Mouse (Mus musculus): ENCODE results near the gene Olfr1535. TPM values are rescaled to one million over a fixed set of nuclear protein-coding genes. Genes with fewer than 3 reads are reported as not detected.

Olfr1535 gene
- not detected for total RNA-seq (2021)
- polyA plus RNA-seq (2012; rRNA removed): not detected in 2 replicates
- long read RNA-seq: 0 reads

- intact Hi-C loops (cut with DNase I): no loop called here
- Histone ChIP-seq H3K4me3 (no peak within 1 kb of the TSS), H3K27ac (no peak within 1 kb of the TSS), H3K79me2 (replicated peaks; ENCODE audit: control insufficient read depth, insufficient read depth, low read length) (no peaks in the 10 kb centered on the region), H3K27me3 (ENCODE audit: control insufficient read depth, insufficient read depth, low read length) (no peaks in the 10 kb centered on the region), H3K4me1 (ENCODE audit: control insufficient read depth, insufficient read depth, low read length) (no peaks in the 10 kb centered on the region), H3K9ac (ENCODE audit: low read depth, low read length) (no peak within 1 kb of the TSS), H3K36me3 (ENCODE audit: control insufficient read depth, insufficient read depth, low read length) (no peaks in the 10 kb centered on the region)
- TF ChIP-seq CTCF (IDR thresholded peaks at IDR 0.05) (no peak), POLR2A (IDR thresholded peaks at IDR 0.05; ENCODE audit: insufficient read depth, low read depth, low read length) (no peak), EP300 (IDR thresholded peaks at IDR 0.05; ENCODE audit: insufficient read depth, low read depth, low read length) (no peak)
- no peak for DNase-seq
- WGBS: 48% methylated on average over 1 of the region's 1 CpGs
These were observed at the start of gene Olfr1535 for GRCm38 (mm10) chr13:21559793-21560192. TSS of gene Olfr1535 (minus strand) at chr13:21559893.

DNA sequence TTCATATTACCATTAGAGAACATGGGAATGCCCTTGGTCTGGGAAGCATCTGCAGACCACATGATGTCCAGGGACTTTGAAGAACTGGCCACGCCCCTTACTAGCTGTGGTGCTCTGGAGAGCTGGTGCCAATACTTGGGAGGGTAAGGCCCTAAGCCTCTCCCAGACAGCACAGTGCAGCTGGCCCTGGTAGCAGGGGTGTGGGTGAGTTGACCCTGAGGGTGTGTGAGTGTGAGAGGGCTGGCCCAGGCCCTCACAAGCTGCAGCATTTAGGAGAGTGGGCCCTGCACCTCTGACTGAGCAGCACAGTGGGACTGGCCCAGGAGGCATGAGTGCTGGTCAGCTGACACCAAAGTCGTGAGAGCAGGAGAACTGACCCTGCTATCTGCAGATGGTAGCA, 31.9 kb upstream of the Olfr1535 start:
- intact Hi-C loops (cut with DNase I): no loop called here
- TF ChIP-seq CTCF (IDR thresholded peaks at IDR 0.05): no peak
- TF ChIP-seq EP300 (IDR thresholded peaks at IDR 0.05; ENCODE audit: insufficient read depth, low read depth, low read length): no peak
- no peak for TF ChIP-seq POLR2A (IDR thresholded peaks at IDR 0.05; ENCODE audit: insufficient read depth, low read depth, low read length)
- Histone ChIP-seq H3K4me3 (no peak overlapping the region), H3K27me3 (ENCODE audit: control insufficient read depth, insufficient read depth, low read length) (no peaks in the 10 kb centered on the region), H3K79me2 (replicated peaks; ENCODE audit: control insufficient read depth, insufficient read depth, low read length) (no peaks in the 10 kb centered on the region), H3K9ac (ENCODE audit: low read depth, low read length) (no peak overlapping the region), H3K36me3 (ENCODE audit: control insufficient read depth, insufficient read depth, low read length) (no peaks in the 10 kb centered on the region), H3K27ac (no peak overlapping the region), H3K4me1 (ENCODE audit: control insufficient read depth, insufficient read depth, low read length) (no peaks in the 10 kb centered on the region)
- DNase-seq: no peak
- WGBS: 45% methylated on average over 2 of the region's 2 CpGs

DNA sequence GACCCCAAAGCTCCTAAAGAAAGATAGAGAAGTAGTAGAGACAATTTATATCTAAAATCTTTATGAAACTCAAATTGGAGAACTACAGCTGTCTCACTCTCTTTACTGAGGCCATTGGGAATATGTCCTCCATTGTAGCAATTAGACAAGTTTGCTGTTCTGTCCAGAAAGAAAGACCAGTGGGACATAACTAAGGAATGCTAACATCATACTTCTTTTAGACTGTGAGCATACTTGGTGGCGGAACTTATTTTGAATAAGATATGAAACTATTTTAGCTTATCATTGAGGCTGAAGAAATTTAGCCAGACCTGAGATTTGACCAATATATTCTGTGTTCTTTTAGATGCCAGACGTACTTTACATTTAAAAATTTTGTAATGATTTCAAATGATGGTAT, 22.0 kb upstream of the Olfr1535 start, which contains the start of gene Olfr1364:
Gene Olfr1364, minus strand, starts transcription at position 101 of the 400 bp plus-strand sequence.
- no peak within 1 kb of the TSS for H3K4me3 ChIP-seq
- no peak within 1 kb of the TSS for H3K9ac ChIP-seq (ENCODE audit: low read depth, low read length)
- H3K36me3 ChIP-seq (ENCODE audit: control insufficient read depth, insufficient read depth, low read length): no peaks in the 10 kb centered on the region
- no peak for DNase-seq
- no peaks in the 10 kb centered on the region for H3K79me2 ChIP-seq (replicated peaks; ENCODE audit: control insufficient read depth, insufficient read depth, low read length)
- no peak within 1 kb of the TSS for H3K27ac ChIP-seq
- H3K4me1 ChIP-seq (ENCODE audit: control insufficient read depth, insufficient read depth, low read length): no peaks in the 10 kb centered on the region
- intact Hi-C loops (cut with DNase I): no loop called here
- WGBS: 81% methylated on average over 2 of the region's 2 CpGs
- TF ChIP-seq POLR2A (IDR thresholded peaks at IDR 0.05; ENCODE audit: insufficient read depth, low read depth, low read length): no peak
- no peak for TF ChIP-seq CTCF (IDR thresholded peaks at IDR 0.05)
- TF ChIP-seq EP300 (IDR thresholded peaks at IDR 0.05; ENCODE audit: insufficient read depth, low read depth, low read length): no peak
- no peaks in the 10 kb centered on the region for H3K27me3 ChIP-seq (ENCODE audit: control insufficient read depth, insufficient read depth, low read length)

- no peak for DNase-seq
- Histone ChIP-seq H3K27ac (no peak overlapping the region), H3K4me3 (no peak overlapping the region), H3K79me2 (replicated peaks; ENCODE audit: control insufficient read depth, insufficient read depth, low read length) (no peaks in the 10 kb centered on the region), H3K36me3 (ENCODE audit: control insufficient read depth, insufficient read depth, low read length) (no peaks in the 10 kb centered on the region), H3K4me1 (ENCODE audit: control insufficient read depth, insufficient read depth, low read length) (no peaks in the 10 kb centered on the region), H3K27me3 (ENCODE audit: control insufficient read depth, insufficient read depth, low read length) (no peaks in the 10 kb centered on the region), H3K9ac (ENCODE audit: low read depth, low read length) (no peak overlapping the region)
- no peak for TF ChIP-seq POLR2A (IDR thresholded peaks at IDR 0.05; ENCODE audit: insufficient read depth, low read depth, low read length)
- no peak for TF ChIP-seq CTCF (IDR thresholded peaks at IDR 0.05)
- TF ChIP-seq EP300 (IDR thresholded peaks at IDR 0.05; ENCODE audit: insufficient read depth, low read depth, low read length): no peak
- intact Hi-C loops (cut with DNase I): no loop called here
- WGBS: 22% methylated on average over 3 of the region's 3 CpGs
These were observed 9.1 kb downstream of the Olfr1535 start for GRCm38 (mm10) chr13:21550416-21551110.

DNA sequence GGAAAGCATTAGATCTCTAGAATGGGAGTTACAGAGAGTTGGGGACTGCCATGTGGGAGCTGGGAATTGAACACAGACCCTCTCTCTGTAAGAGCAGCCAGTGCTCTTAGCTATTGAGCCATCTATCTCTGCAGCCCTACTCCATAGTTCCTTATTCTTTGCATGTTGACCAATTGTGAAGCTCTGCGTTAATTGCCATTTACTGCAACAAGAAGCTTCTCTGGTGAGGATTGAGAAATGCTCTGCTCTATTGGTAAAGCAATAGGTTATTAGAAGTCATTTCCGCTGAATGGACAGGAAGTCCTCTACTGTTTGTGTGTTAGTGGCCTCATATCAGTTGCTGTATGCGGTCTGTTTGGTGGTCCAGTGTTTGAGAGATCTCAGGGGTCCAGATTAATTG, 10.2 kb downstream of the Olfr1535 start:
- no peak for DNase-seq
- Histone ChIP-seq H3K79me2 (replicated peaks; ENCODE audit: control insufficient read depth, insufficient read depth, low read length) (no peaks in the 10 kb centered on the region), H3K27me3 (ENCODE audit: control insufficient read depth, insufficient read depth, low read length) (no peaks in the 10 kb centered on the region), H3K27ac (no peak overlapping the region), H3K4me1 (ENCODE audit: control insufficient read depth, insufficient read depth, low read length) (no peaks in the 10 kb centered on the region), H3K4me3 (no peak overlapping the region), H3K36me3 (ENCODE audit: control insufficient read depth, insufficient read depth, low read length) (no peaks in the 10 kb centered on the region), H3K9ac (ENCODE audit: low read depth, low read length) (no peak overlapping the region)
- WGBS: 87% methylated on average over 3 of the region's 3 CpGs
- TF ChIP-seq CTCF (IDR thresholded peaks at IDR 0.05) (no peak), POLR2A (IDR thresholded peaks at IDR 0.05; ENCODE audit: insufficient read depth, low read depth, low read length) (no peak), EP300 (IDR thresholded peaks at IDR 0.05; ENCODE audit: insufficient read depth, low read depth, low read length) (no peak)
- intact Hi-C loops (cut with DNase I): no loop called here

DNA sequence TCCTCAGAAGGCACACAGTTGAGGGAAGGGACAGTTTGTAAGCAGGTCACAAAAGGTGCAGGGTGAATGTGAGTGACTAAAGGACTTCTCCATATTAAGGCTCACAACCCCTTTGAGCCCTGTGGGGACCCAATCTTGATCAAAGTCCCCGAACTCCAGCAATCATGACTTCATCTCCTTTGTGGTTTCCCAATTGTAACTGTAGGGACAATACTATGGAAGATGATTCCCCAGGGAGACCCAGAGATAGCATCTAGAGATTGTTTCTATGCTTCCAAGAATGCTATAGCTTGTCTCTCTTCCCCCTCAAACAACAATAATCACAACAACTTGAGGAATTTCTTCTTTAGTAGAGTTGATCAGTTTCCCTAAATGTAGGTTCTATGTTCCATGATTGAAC, 17.0 kb downstream of the Olfr1535 start, which contains the start of gene Olfr1366:
Gene Olfr1366, minus strand, starts transcription at position 101 of the 400 bp plus-strand sequence.
- intact Hi-C loops (cut with DNase I): no loop called here
- no peak within 1 kb of the TSS for H3K27ac ChIP-seq
- 47% methylated on average over 1 of the region's 1 CpGs for WGBS
- no peak for DNase-seq
- no peak within 1 kb of the TSS for H3K9ac ChIP-seq (ENCODE audit: low read depth, low read length)
- no peaks in the 10 kb centered on the region for H3K79me2 ChIP-seq (replicated peaks; ENCODE audit: control insufficient read depth, insufficient read depth, low read length)
- H3K36me3 ChIP-seq (ENCODE audit: control insufficient read depth, insufficient read depth, low read length): no peaks in the 10 kb centered on the region
- H3K4me3 ChIP-seq: no peak within 1 kb of the TSS
- TF ChIP-seq EP300 (IDR thresholded peaks at IDR 0.05; ENCODE audit: insufficient read depth, low read depth, low read length) (no peak), CTCF (IDR thresholded peaks at IDR 0.05) (no peak), POLR2A (IDR thresholded peaks at IDR 0.05; ENCODE audit: insufficient read depth, low read depth, low read length) (no peak)
- H3K27me3 ChIP-seq (ENCODE audit: control insufficient read depth, insufficient read depth, low read length): no peaks in the 10 kb centered on the region
- no peaks in the 10 kb centered on the region for H3K4me1 ChIP-seq (ENCODE audit: control insufficient read depth, insufficient read depth, low read length)
